Mouse (Mus musculus) midbrain, postnatal 0 days (tissue): Measurements from ENCODE around the gene Crlf1. TPM values are rescaled to one million over a fixed set of nuclear protein-coding genes. Genes with fewer than 3 reads are reported as not detected.

Source experiments
- ATAC-seq: fragments of 200-750 bp; cut with Nextera tagmentation; 2 replicates; pipeline ENCODE4 v1.8.0; 2017; ENCODE audit warnings: moderate number of reproducible peaks, mild to moderate bottlenecking, moderate TSS enrichment, moderate library complexity; ENCODE audit not compliant: low FRiP score
- DNase-seq: peaks from one replicate; pipeline ENCODE4 v3.0.0-alpha.2; 2015; ENCODE audit warnings: low spot score
- H3K27ac ChIP-seq: fragments of 300-500 bp; sonication (generic); 2 replicates; pipeline ENCODE4 v1.5.1; 2014; ENCODE audit warnings: low read depth, mild to moderate bottlenecking, low read length, mixed read lengths
- H3K27me3 ChIP-seq: fragments of 300-500 bp; sonication (generic); 2 replicates; pipeline ENCODE4 v1.6.1; 2014; ENCODE audit warnings: low read length, control low read depth, mixed read lengths; ENCODE audit not compliant: insufficient read depth
- H3K36me3 ChIP-seq: fragments of 300-500 bp; sonication (generic); 2 replicates; pipeline ENCODE4 v1.6.1; 2014; ENCODE audit warnings: low read length, control low read depth, mixed read lengths; ENCODE audit not compliant: insufficient read depth
- H3K4me1 ChIP-seq: fragments of 300-500 bp; sonication (generic); 2 replicates; pipeline ENCODE4 v1.6.1; 2014; ENCODE audit warnings: mild to moderate bottlenecking, control low read depth, antibody characterized with exemption, low read length, mixed read lengths; ENCODE audit not compliant: insufficient read depth
- H3K4me2 ChIP-seq: fragments of 300-500 bp; sonication (generic); 2 replicates; pipeline ENCODE4 v1.6.1; 2014; ENCODE audit warnings: low read depth, mild to moderate bottlenecking, low read length, mixed read lengths; ENCODE audit not compliant: poor library complexity, severe bottlenecking
- H3K4me3 ChIP-seq: fragments of 300-500 bp; sonication (generic); 2 replicates; pipeline ENCODE4 v1.5.1; 2014; ENCODE audit warnings: low read depth, mild to moderate bottlenecking, low read length, moderate library complexity
- H3K9ac ChIP-seq: fragments of 300-500 bp; sonication (generic); replicated peaks from 2 replicates; pipeline ENCODE4 v1.6.1; 2014; ENCODE audit warnings: mild to moderate bottlenecking, low read length, moderate library complexity, mixed read lengths; ENCODE audit not compliant: poor library complexity, severe bottlenecking
- H3K9me3 ChIP-seq: fragments of 300-500 bp; sonication (generic); 2 replicates; pipeline ENCODE4 v1.6.1; 2016; ENCODE audit warnings: low read length, control low read depth
- CTCF ChIP-seq: IDR thresholded peaks from 2 replicates; pipeline ENCODE4 v1.5.1; 2016; ENCODE audit warnings: antibody characterized with exemption, mild to moderate bottlenecking
- WGBS: fragments of 180-500 bp; shearing (Covaris S2); extraction: QIAGEN DNeasy Blood & Tissue Kit; methylation state at CpG from one replicate; pipeline ENCODE4 v1.1.7; 2014; 5-methylcytosine and 5-hydroxymethylcytosine counted together
- polyA plus RNA-seq: library from polyadenylated mRNA; unstranded; fragments of >200 nt; fragmentation: Nextera tagmentation; extraction: Ambion mirVana; gene quantifications from 2 replicates; pipeline ENCODE4 v1.2.1, GENCODE M21; 2015
- total RNA-seq: library from RNA; depleted of rRNA; stranded (reverse); fragments of >200 nt; gene quantifications from 2 replicates; pipeline ENCODE4 v1.2.3, GENCODE M21; 2014

Gene Crlf1
- total and polyA plus RNA-seq, 2 experiments from 2014 or later = 4.1 to 10.9 TPM

GRCm38 (mm10) chr8:70489576-70489975, 3.4 kb upstream of the Crlf1 start:
- Histone ChIP-seq H3K27ac (no peak overlapping the region), H3K36me3 (peaks cover 6% of the 10 kb centered on the region; the same call in 1 of the 2 replicates), H3K4me3 (0 out of 2 replicates have a peak overlapping the region, but pooled peaks have one; percentile 14), H3K27me3 (peaks cover 66% of the 10 kb centered on the region), H3K4me1 (peaks cover 22% of the 10 kb centered on the region), H3K9me3 (no peaks in the 10 kb centered on the region), H3K9ac (no peak overlapping the region), H3K4me2 (peak overlapping the region; percentile 32; the same call in 1 of the 2 replicates)
- DNase-seq = no peak
- TF ChIP-seq CTCF = no peak
- WGBS = 0% methylated on average over 20 of the region's 41 CpGs
- no peak for ATAC-seq

GRCm38 (mm10) chr8:70490061-70490879, 2.7 kb upstream of the Crlf1 start:
- Histone ChIP-seq H3K4me2 (no peak overlapping the region), H3K27me3 (peaks cover 70% of the 10 kb centered on the region), H3K27ac (no peak overlapping the region), H3K9ac (no peak overlapping the region), H3K9me3 (no peaks in the 10 kb centered on the region), H3K4me3 (no peak overlapping the region), H3K4me1 (peaks cover 22% of the 10 kb centered on the region), H3K36me3 (0 out of 2 replicates have a peak, but pooled peaks cover under 1% of the 10 kb centered on the region)
- no peak for DNase-seq
- 7% methylated on average over 10 of the region's 10 CpGs for WGBS
- no peak for ATAC-seq
- TF ChIP-seq CTCF = no peak

GRCm38 (mm10) chr8:70490880-70491495, 2.0 kb upstream of the Crlf1 start:
- TF ChIP-seq CTCF = no peak
- no peak for DNase-seq
- Histone ChIP-seq H3K4me1 (peaks cover 21% of the 10 kb centered on the region), H3K4me2 (no peak overlapping the region), H3K4me3 (no peak overlapping the region), H3K9me3 (no peaks in the 10 kb centered on the region), H3K9ac (no peak overlapping the region), H3K36me3 (no peaks in the 10 kb centered on the region), H3K27ac (no peak overlapping the region), H3K27me3 (peaks cover 77% of the 10 kb centered on the region)
- WGBS = 2% methylated on average over 20 of the region's 20 CpGs
- ATAC-seq = no peak

- Histone ChIP-seq H3K4me2 (peak overlapping the region; percentile 67), H3K27ac (no peak overlapping the region), H3K9me3 (no peaks in the 10 kb centered on the region), H3K27me3 (peaks cover 90% of the 10 kb centered on the region), H3K4me1 (peaks cover 8% of the 10 kb centered on the region; the same call in 1 of the 2 replicates), H3K36me3 (no peaks in the 10 kb centered on the region), H3K9ac (0 out of 2 replicates have a peak overlapping the region, but pooled peaks have one; percentile 42), H3K4me3 (peak overlapping the region; percentile 35)
- TF ChIP-seq CTCF = no peak
- under 1% methylated on average over 47 of the region's 47 CpGs for WGBS
- ATAC-seq (no peak; the same call in 1 of the 2 replicates), DNase-seq (no peak)
These were observed 896 bp downstream of the Crlf1 start for GRCm38 (mm10) chr8:70493692-70494415.

- ATAC-seq (no peak), DNase-seq (no peak)
- no peak overlapping the region; the same call in 1 of the 2 replicates for H3K4me3 ChIP-seq
- 4% methylated on average over 26 of the region's 28 CpGs for WGBS
- no peak overlapping the region for H3K9ac ChIP-seq
- no peaks in the 10 kb centered on the region for H3K36me3 ChIP-seq
- no peak overlapping the region for H3K4me2 ChIP-seq
- TF ChIP-seq CTCF = no peak
- H3K9me3 ChIP-seq = no peaks in the 10 kb centered on the region
- no peak overlapping the region for H3K27ac ChIP-seq
- H3K27me3 ChIP-seq = peaks cover 90% of the 10 kb centered on the region
- peaks cover 8% of the 10 kb centered on the region; the same call in 1 of the 2 replicates for H3K4me1 ChIP-seq
These were observed 1.5 kb downstream of the Crlf1 start for GRCm38 (mm10) chr8:70494416-70494945.
